Mouse (Mus musculus): Measurements from ENCODE around the gene Zfp729a. TPM values are rescaled to one million over a fixed set of nuclear protein-coding genes. Genes with fewer than 3 reads are reported as not detected.

Zfp729a gene
- polyA plus RNA-seq, 1 experiment from 2014 or later: 1.5 TPM

DNA sequence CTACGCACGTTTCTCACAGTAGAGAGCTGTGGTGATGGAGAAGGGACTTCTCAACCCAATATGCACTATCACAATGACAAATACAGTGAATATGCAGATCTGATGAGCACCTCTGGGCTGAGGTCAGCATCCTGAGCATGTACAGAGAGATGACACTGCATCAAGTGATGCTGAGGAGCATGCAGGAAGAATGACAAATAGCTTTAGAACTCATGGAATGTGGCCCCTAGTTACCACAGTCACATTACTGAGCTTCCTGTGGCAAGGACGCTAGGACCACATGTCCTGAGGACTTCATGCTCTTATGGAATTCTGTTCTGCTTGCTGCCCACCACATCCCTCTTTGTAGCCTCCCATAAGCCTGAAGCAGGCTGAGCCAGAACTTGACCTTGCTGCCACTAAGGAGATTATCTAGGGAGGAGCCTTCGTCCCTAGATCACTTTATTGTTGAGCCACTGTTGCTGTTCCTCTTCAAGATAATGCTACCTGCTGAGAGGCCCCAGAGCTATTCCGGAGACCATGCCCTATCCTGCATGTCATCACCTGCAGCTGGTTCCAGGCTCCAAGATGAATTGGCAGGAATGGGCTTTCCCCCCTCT, 64.9 kb downstream of the Zfp729a start:
- 67% methylated on average over 5 of the region's 5 CpGs for WGBS (ENCODE audit: insufficient replicate concordance)
- ATAC-seq (replicated peaks; ENCODE audit: insufficient number of reproducible peaks, low FRiP score, low TSS enrichment): no peak
- H3K9ac ChIP-seq (ENCODE audit: low read depth, low read length): no peak overlapping the region
- no peaks in the 10 kb centered on the region for H3K36me3 ChIP-seq (ENCODE audit: control insufficient read depth, insufficient read depth, low read length)
- no peak overlapping the region for H3K4me2 ChIP-seq
- no peaks in the 10 kb centered on the region for H3K4me1 ChIP-seq (ENCODE audit: control insufficient read depth, insufficient read depth, low read length)
- H3K27ac ChIP-seq (ENCODE audit: low read depth, low read length): no peak overlapping the region
- H3K4me3 ChIP-seq (ENCODE audit: low read depth, low read length): no peak overlapping the region
- no peaks in the 10 kb centered on the region for H3K27me3 ChIP-seq (ENCODE audit: control insufficient read depth, insufficient read depth, low read length)
- no peaks in the 10 kb centered on the region for H3K9me3 ChIP-seq (replicated peaks; ENCODE audit: control insufficient read depth, low read length)

Other genes starting within 250 kb of the Zfp729a start
- gene Zfp429, start 238.0 kb downstream of the Zfp729a start, polyA plus RNA-seq (2014; fragmentation: Nextera tagmentation; extraction: Ambion mirVana): 2.9 and 3.1 TPM in 2 replicates
- 0.31 TPM in 1 of 2 replicates, not detected in the other for gene Zfp459, start 216.4 kb downstream of the Zfp729a start, polyA plus RNA-seq (2014; fragmentation: Nextera tagmentation; extraction: Ambion mirVana)
- gene Zfp874a, start 186.2 kb downstream of the Zfp729a start, polyA plus RNA-seq (2014; fragmentation: Nextera tagmentation; extraction: Ambion mirVana): 6.2 and 6.4 TPM in 2 replicates
- 1.6 and 2.8 TPM in 2 replicates for gene Zfp874b, start 153.5 kb downstream of the Zfp729a start, polyA plus RNA-seq (2014; fragmentation: Nextera tagmentation; extraction: Ambion mirVana)
- 9.3 and 10.7 TPM in 2 replicates for gene Zfp58, start 137.2 kb downstream of the Zfp729a start, polyA plus RNA-seq (2014; fragmentation: Nextera tagmentation; extraction: Ambion mirVana)
- gene Gm26965, start 111.6 kb downstream of the Zfp729a start, polyA plus RNA-seq (2014; fragmentation: Nextera tagmentation; extraction: Ambion mirVana): not detected in 2 replicates
- gene Zfp87, start 111.6 kb downstream of the Zfp729a start, polyA plus RNA-seq (2014; fragmentation: Nextera tagmentation; extraction: Ambion mirVana): 17.4 and 19.6 TPM in 2 replicates
- gene Zfp748, start 84.0 kb downstream of the Zfp729a start, polyA plus RNA-seq (2014; fragmentation: Nextera tagmentation; extraction: Ambion mirVana): 8.8 and 12.5 TPM in 2 replicates
- 3.0 and 3.1 TPM in 2 replicates for gene Zfp729b, start 28.1 kb downstream of the Zfp729a start, polyA plus RNA-seq (2014; fragmentation: Nextera tagmentation; extraction: Ambion mirVana)
- 0.66 TPM in 1 of 2 replicates, not detected in the other for gene Gm49345, start within 50 bp of the Zfp729a start, polyA plus RNA-seq (2014; fragmentation: Nextera tagmentation; extraction: Ambion mirVana)
- 6.8 and 9.6 TPM in 2 replicates for gene Zfp738, start 49.3 kb upstream of the Zfp729a start, polyA plus RNA-seq (2014; fragmentation: Nextera tagmentation; extraction: Ambion mirVana)
- 2.4 and 2.9 TPM in 2 replicates for gene Zfp65, start 91.4 kb upstream of the Zfp729a start, polyA plus RNA-seq (2014; fragmentation: Nextera tagmentation; extraction: Ambion mirVana)
- gene Zfp85, start 117.4 kb upstream of the Zfp729a start, polyA plus RNA-seq (2014; fragmentation: Nextera tagmentation; extraction: Ambion mirVana): 3.6 and 4.7 TPM in 2 replicates
- gene Zfp493, start 141.9 kb upstream of the Zfp729a start, polyA plus RNA-seq (2014; fragmentation: Nextera tagmentation; extraction: Ambion mirVana): 2.8 TPM in 2 replicates
- 4.1 and 5.5 TPM in 2 replicates for gene Zfp273, start 175.9 kb upstream of the Zfp729a start, polyA plus RNA-seq (2014; fragmentation: Nextera tagmentation; extraction: Ambion mirVana)
- gene Gm10037, start 193.3 kb upstream of the Zfp729a start, polyA plus RNA-seq (2014; fragmentation: Nextera tagmentation; extraction: Ambion mirVana): 1.4 and 1.7 TPM in 2 replicates
- not detected in 2 replicates for gene BC048507, start 225.5 kb upstream of the Zfp729a start, polyA plus RNA-seq (2014; fragmentation: Nextera tagmentation; extraction: Ambion mirVana)

Measured in heart, embryonic 11.5 days (tissue).